Mouse (Mus musculus): Measurements from ENCODE around the gene Isyna1.

- TF ChIP-seq CTCF (conservative IDR thresholded peaks at IDR 0.05; ENCODE audit: low read length) (peak; percentile 44; the same call in 1 of the 2 replicates), NANOG (IDR thresholded peaks at IDR 0.05; ENCODE audit: borderline replicate concordance, low read length) (no peak)
These were observed 2.7 kb downstream of the Isyna1 start for GRCm38 (mm10) chr8:70596775-70597416.
